Mouse (Mus musculus) embryonic fibroblast, embryonic 13.5 days (primary cell): ENCODE data around the gene Gstm7. TPM values are rescaled to one million over a fixed set of nuclear protein-coding genes. Genes with fewer than 3 reads are reported as not detected.
"Not testable (repeated sequence)": the region's sequence is repeated elsewhere in the genome, so short reads cannot be mapped to it uniquely, and the experiment has no call there.

Experiments used
- H3K27ac ChIP-seq: 2 replicates; pipeline ENCODE4 v1.5.1; 2012; ENCODE audit warnings: low read length, control low read depth, inconsistent platforms; ENCODE audit not compliant: insufficient read depth
- H3K4me1 ChIP-seq: 2 replicates; pipeline ENCODE4 v1.6.1; 2011; ENCODE audit warnings: low read length; ENCODE audit not compliant: control insufficient read depth, insufficient read depth
- H3K4me3 ChIP-seq: 2 replicates; pipeline ENCODE4 v1.5.1; 2011; ENCODE audit warnings: mild to moderate bottlenecking, control low read depth, low read length; ENCODE audit not compliant: insufficient read depth
- CTCF ChIP-seq: IDR thresholded peaks from 2 replicates; pipeline ENCODE4 v1.5.1; 2011; ENCODE audit warnings: mild to moderate bottlenecking, control low read depth, low read length, moderate library complexity, borderline replicate concordance; ENCODE audit not compliant: insufficient read depth
- POLR2A ChIP-seq: IDR thresholded peaks from 2 replicates; pipeline ENCODE4 v1.6.1; 2011; ENCODE audit warnings: low read depth, mild to moderate bottlenecking, control low read depth, low read length, moderate library complexity
- polyA plus RNA-seq: library from polyadenylated mRNA; stranded (reverse); fragments of >200 nt; gene quantifications from 2 replicates; pipeline ENCODE4 v1.2.4, GENCODE M21; 2011; ENCODE audit warnings: low read depth; ENCODE audit not compliant: missing spikeins, insufficient read length

The Gstm7 gene
- polyA plus RNA-seq, 1 experiment, result 2.3 TPM

DNA sequence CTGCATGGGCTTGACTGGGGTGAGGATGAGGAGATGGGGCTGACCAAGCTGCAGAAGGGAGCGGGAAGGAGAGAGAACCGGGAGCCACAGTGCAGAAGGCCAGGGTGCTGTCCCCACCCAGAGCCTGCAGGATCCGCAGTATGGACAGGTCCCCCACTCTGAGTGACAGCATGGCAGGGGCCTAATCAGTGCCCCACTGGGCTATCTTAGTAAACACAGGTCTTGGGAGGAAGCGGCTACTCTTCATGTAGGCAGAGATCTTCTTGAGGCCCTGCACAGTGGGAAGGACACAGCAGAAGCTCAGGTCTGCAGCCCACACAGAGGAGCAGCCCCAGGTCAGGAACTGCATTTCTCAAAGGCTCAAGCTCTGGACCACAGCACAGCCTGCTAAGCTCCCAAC lies 32.4 kb upstream of the Gstm7 start:
- H3K4me3 ChIP-seq, result no peak overlapping the region
- no peak for TF ChIP-seq CTCF
- TF ChIP-seq POLR2A, result no peak
- H3K4me1 ChIP-seq, result no peaks in the 10 kb centered on the region
- no peak overlapping the region for H3K27ac ChIP-seq

DNA sequence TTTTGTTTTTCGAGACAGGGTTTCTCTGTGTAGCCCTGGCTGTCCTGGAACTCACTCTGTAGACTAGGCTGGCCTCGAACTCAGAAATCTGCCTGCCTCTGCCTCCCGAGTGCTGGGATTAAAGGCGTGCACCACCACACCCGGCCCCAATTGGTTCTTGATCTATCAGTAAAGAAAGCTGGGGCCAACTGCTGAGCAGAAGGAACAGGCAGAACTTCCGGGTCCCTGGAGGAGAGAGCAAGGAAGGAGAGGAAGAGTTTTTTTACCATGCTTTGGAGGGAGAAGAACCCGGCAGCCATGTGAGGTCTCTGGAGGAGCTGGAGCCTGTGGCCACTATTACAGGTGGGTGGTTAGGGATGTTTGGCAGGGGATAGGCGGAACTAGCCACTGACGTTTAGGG lies 23.6 kb upstream of the Gstm7 start:
- H3K27ac ChIP-seq, H3K4me3 ChIP-seq, H3K4me1 ChIP-seq: not testable (repeated sequence)

DNA sequence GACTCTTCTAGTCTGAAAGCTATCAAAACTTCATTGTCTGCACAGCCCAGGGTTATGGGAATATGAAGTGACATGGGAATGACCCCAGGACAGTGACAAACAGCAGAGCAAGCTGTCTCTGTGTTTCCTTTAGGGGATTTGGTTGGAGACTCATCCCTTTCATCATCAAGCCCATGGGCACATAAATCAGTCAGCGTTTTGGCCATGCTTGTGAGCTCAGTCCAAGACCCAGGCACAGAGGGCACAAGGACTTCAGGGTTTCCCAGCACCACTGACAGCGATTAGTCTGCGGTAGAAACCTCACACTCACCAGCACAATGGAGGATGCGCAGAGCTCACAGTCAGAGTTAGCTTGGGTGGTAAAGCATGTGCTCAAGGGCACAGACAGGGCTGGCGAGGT lies 22.3 kb upstream of the Gstm7 start:
- H3K27ac ChIP-seq, result no peak overlapping the region
- no peaks in the 10 kb centered on the region for H3K4me1 ChIP-seq
- H3K4me3 ChIP-seq, result no peak overlapping the region
- TF ChIP-seq POLR2A (no peak), CTCF (no peak)

DNA sequence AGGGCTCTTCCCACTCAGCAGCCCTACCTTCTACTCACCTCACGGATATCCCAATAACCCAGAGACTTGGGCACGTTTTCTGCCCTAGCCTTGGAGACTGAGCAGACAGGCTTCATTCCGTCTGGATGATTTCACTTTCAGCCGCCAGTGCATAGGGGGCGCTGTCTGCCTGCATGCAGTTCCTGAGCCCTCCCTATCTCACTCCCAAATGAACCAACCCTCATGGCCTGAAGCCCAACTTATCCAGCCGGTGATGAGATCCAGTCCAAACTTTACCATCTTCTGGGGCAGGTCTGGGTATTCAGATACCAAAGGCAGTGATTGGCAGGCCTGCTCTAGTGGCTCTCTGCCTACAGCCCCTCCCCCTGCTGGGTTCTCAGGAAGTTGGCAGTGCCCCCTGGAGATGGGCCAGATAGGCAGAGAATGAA lies 21.7 kb upstream of the Gstm7 start:
- no peaks in the 10 kb centered on the region for H3K4me1 ChIP-seq
- no peak overlapping the region for H3K27ac ChIP-seq
- TF ChIP-seq CTCF (peak; percentile 66; the same call in 1 of the 2 replicates), POLR2A (no peak)
- H3K4me3 ChIP-seq, result no peak overlapping the region

DNA sequence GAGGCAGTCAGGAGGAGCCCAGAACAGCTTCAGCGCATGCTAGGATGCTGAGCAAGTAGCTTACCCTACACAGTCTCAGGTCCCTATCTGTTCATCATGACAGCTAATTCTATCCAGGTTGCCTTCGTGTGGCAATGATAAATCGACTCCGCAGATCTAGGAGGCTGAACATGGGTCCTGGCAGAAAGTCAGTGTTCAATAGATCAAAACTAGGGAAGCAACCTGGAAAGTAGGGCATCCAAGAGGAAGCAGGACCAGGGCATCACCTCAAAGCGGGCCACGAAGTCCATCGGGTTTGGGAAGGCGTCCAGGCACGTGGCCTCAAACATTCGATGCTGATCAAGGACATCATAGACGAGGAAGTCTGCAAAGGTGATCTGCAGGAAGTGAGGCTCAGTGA lies 18.9 kb upstream of the Gstm7 start:
- no peak for TF ChIP-seq POLR2A
- TF ChIP-seq CTCF, result no peak
- Histone ChIP-seq H3K4me3 (no peak overlapping the region), H3K27ac (no peak overlapping the region), H3K4me1 (no peaks in the 10 kb centered on the region)

DNA sequence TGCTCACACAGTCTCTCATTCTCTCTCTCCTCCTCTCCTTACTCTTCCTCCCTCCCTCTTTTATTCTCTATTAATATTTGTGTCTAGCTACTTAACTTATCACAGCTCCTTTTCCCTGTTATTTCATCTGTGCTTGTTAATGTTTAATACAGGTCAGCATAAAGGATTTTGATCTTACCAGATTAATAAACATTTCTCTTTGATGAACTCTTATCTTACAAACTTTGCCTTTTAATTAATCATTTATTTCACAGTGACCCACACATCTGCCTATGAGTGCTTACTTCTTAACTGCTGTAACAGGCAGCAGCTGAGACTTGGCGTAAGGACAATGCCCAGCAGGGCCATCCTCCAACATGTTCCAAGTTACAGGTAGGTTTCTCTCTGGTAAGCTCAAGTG lies 17.8 kb upstream of the Gstm7 start:
- H3K4me3 ChIP-seq, H3K4me1 ChIP-seq, H3K27ac ChIP-seq: not testable (repeated sequence)

DNA sequence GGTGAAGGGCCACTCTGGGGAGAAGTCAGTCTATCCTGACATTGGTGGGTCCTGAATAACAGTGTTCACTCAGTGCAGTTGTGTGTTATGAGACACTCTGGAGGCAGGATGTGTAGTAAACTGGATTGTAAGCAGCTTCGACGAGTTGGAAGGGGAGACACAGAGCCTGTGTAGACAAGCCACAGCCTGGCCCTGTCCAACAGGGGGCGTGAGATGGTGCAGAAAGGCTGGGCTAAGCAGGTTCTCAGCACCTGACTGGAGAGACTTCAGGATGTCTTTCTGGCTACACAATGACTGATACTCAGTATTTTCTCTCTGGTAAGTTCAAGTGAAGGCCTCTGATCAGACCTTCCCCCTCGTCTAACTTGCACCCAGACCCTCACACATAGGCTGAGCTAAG lies 14.1 kb upstream of the Gstm7 start:
- no peak overlapping the region for H3K4me3 ChIP-seq
- no peaks in the 10 kb centered on the region for H3K4me1 ChIP-seq
- H3K27ac ChIP-seq, result no peak overlapping the region
- no peak for TF ChIP-seq CTCF
- TF ChIP-seq POLR2A, result no peak

DNA sequence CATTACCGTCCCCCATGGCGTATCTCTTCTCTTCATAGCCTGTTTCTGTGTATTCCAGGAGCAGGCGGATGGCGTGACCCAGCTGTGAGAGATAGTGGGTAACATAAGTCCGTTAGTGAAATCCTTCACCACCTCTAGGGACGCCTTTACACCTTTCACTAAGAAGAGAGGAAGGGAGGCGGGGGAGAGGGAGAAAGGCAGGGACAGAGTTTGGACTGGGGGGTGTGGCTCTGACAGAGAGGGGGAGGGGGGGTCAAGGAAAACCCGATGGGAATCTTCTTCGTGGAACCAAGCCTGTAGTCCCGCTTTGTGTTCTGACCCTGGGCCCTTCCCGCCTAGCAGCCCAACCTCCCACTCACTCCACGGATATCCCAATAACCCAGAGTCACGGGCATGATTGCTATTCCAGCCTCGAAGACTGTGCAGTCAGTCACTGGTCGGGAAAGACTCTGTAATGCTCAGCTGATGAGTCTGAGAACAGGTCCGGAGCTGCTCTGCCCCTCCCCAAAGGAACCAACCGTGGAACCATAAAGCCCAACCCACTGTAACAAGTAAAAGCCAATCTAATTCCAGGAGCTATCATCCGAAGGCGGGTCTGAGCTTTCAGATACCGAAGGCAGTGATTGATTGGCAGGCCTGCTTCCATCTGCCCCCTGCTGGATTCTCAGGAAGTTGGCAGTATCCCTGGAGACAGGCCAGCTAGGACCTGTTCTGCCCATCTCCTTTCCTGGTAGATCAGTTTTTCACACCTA lies 11.8 kb upstream of the Gstm7 start, which contains the start of gene Gstm6:
Gene Gstm6 (minus strand): TSS at position 511 of the 752 bp plus-strand sequence.
- H3K4me1 ChIP-seq, result peaks cover 11% of the 10 kb centered on the region; the same call in 1 of the 2 replicates
- no peak within 1 kb of the TSS for H3K4me3 ChIP-seq
- H3K27ac ChIP-seq, result no peak within 1 kb of the TSS
- no peak for TF ChIP-seq CTCF
- no peak; the same call in 1 of the 2 replicates for TF ChIP-seq POLR2A

DNA sequence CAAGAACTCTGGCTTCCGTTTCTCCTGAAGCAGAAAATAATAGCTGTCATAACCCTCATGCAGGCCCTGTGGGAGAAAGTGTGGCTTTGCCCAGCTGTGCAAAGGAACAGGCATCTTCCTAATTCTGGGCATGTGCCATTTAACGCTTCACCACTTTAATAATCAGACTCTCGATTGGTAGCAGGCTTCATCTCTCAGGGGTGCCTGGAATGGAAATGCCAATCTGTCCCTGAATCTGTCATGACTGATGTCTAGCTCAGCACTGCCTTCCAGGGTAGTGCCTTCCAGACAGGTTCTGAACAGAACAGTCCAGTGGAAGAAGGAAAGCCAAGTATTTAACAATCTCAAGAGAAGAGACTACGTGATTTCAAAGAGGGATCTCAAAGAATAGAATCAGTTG lies 9.6 kb upstream of the Gstm7 start:
- no peak for TF ChIP-seq POLR2A
- TF ChIP-seq CTCF, result no peak

DNA sequence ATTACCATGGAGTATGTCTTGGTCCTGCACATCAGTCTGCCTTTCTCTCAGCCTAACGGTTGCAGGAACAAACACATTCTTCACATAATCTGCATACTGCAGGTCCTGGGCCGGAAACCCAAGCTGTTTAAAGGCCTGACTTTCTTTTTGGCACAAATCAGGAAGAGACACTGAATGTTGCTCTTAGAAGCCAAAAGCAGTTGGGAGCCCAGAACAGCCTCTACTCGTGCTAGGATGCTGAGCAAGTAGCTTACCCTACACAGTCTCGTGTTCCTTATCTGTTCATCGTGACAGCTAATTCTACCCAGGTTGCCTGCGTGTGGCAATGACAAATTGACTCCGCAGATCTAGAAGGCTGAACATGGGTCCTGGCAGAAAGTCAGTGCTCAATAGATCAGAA lies 8.9 kb upstream of the Gstm7 start:
- TF ChIP-seq CTCF (no peak), POLR2A (no peak)
- no peak overlapping the region for H3K4me3 ChIP-seq
- H3K27ac ChIP-seq, result peak overlapping the region; percentile 63
- H3K4me1 ChIP-seq, result peaks cover 11% of the 10 kb centered on the region; the same call in 1 of the 2 replicates

More for the DNA sequence above, 9.6 kb upstream of the Gstm7 start:
- Histone ChIP-seq H3K4me3 (no peak overlapping the region), H3K4me1 (peaks cover 11% of the 10 kb centered on the region; the same call in 1 of the 2 replicates), H3K27ac (no peak overlapping the region)
